Mouse (Mus musculus): ENCODE data around the gene Chst15. TPM values are rescaled to one million over a fixed set of nuclear protein-coding genes. Genes with fewer than 3 reads are reported as not detected.

The Chst15 gene
- polyA plus RNA-seq, 1 experiment from 2014 or later = 8.2 TPM

DNA sequence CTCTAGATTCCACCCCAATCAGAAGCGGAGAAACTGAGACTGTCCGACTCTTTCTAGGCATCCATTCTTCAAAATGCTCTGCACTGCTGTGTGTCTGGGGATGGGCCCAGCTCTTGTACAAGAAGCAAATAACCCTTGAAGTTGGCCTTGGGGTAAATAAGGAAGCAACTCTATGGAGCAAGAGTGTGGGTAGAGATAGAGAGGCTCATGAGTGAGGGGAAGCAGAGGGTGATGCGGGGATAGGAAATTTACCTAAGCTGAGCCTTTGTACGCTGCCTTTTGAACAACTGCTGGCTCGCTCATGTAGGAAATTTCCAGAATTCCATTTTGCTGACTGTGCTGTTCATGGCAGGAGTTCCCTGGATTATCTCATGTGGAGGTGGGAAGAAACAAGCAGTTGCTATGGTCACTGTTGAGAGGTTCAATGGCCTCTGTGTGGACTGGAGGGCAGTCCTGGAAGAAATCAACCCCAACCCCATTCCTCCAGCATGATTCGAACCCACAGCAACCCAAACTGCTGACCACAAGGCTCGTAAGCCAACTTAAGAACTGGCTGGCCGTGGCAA, 89.9 kb downstream of the Chst15 start:
- no peak for DNase-seq (ENCODE audit: low spot score)

- peak; percentile 81 for DNase-seq (ENCODE audit: low spot score)
These were observed 90.5 kb downstream of the Chst15 start for GRCm38 (mm10) chr7:132226379-132227074.

GRCm38 (mm10) chr7:132223452-132224141, 93.4 kb downstream of the Chst15 start:
- DNase-seq (ENCODE audit: low spot score) = no peak

GRCm38 (mm10) chr7:132214031-132214430, 103.0 kb downstream of the Chst15 start:
- no peak for DNase-seq (ENCODE audit: low spot score)

DNA sequence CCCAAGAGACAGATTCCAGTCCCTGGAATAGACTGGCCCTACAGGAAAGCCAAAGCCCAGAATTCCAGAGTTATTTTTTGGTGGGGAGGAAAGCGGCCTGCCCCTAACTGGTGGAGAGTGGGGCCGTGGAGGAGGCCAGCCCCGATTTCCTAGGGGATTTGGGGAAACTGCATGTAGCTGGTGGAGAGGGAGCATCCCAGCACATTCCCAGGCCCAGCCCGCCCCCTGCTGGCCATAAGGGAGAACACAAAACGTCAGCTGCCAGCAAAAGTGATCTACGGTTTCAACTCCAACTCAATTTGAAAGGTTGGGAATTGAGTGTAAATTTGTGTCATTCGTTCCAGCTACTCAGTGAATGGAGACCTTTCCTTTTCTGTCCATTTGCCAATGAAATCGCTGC, 103.6 kb downstream of the Chst15 start:
- no peak for DNase-seq (ENCODE audit: low spot score)

DNA sequence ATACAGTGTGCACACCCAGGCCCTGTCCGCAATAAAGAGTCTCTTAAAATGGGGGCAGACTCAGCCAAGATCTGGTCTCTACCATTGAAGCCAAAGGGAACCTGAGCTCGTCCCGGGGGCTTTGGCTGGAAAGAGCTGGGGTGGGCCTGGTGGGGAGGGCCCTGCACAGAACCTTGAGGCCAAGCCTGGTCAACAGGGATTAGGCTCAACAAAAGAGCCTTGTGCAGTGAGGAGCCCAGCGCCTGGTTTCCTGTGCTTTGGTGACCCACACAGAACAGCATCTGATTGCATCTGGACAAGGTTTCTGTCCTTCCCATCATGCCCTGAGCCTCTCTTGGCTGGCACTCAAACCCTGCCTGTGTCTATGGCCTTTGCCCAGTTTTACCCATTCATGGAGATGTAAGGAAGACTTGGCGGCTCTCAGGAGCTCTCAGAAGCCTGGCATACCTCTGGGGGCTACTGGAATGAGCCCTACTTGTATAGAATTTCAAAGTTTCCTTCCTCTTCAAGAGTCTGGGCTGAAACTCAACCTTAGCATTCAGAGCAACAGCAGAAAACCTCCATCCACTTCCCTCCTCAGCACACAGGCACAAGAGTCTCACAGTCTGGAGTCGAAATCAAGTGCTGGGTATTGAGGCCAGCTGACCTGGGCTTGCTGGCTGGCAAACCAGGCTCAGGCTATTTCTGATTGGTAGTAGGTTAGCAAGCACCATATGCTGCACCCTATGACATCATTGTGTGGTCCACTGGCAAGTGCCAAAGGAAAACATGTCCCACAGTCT, 104.9 kb downstream of the Chst15 start:
- DNase-seq (ENCODE audit: low spot score) = no peak

GRCm38 (mm10) chr7:132210616-132211015, 106.4 kb downstream of the Chst15 start:
- no peak for DNase-seq (ENCODE audit: low spot score)

DNA sequence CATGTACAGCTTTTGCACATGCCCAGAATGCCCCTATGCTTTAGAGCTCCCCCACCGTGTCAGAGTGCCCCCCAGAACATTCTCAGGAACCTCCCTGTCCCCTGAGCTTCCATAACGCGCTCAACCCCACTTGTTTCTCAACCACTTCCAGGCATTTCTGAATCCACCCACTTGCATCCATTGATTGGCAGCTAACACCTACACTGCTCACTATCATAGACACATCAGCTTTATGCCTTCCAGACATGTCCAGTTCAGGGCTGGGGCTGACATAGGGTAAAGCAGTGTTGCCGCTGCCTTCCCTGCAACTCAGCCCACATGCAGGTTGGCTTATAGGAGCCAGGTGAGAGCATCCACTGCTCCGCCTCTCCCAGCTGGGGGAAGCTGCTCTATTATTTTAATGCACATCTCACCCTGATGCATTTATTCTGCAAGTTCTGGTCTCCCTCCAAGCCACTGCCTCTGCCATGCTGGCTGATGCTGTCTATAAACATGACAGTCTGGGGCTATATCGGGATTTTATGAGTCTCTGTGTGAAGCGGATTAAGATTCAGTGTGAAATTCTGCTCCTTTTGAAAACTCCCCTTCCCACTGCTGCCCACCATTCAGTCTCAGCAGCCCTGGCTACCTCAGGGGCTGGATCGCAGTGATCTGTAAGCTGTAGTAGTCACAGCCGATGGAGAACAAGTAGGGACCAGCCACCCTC, 107.9 kb downstream of the Chst15 start:
- no peak for DNase-seq (ENCODE audit: low spot score)

- no peak for DNase-seq (ENCODE audit: low spot score)
These were observed 112.9 kb downstream of the Chst15 start for GRCm38 (mm10) chr7:132204073-132204612.

- no peak for DNase-seq (ENCODE audit: low spot score)
These were observed 117.3 kb downstream of the Chst15 start for GRCm38 (mm10) chr7:132199686-132200085.

DNA sequence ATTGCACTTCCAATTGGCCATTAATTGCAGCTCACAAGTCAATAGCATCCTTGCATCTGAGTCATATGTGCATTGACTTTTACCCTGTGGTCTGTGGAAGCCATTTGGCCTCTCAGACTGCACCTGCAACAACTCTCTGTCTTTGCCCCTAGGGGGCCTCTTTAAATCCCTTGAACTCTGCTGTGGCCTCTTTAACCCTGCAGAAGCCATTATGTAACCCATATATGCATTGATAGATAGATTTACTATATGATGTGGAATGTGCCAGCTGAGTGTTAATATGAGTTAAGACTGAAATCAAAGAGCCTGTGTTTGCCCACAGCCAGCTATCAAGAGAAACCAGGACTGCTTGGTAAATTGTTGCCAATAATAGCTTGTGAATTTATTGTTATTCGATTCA, 118.2 kb downstream of the Chst15 start:
- no peak for DNase-seq (ENCODE audit: low spot score)

DNA sequence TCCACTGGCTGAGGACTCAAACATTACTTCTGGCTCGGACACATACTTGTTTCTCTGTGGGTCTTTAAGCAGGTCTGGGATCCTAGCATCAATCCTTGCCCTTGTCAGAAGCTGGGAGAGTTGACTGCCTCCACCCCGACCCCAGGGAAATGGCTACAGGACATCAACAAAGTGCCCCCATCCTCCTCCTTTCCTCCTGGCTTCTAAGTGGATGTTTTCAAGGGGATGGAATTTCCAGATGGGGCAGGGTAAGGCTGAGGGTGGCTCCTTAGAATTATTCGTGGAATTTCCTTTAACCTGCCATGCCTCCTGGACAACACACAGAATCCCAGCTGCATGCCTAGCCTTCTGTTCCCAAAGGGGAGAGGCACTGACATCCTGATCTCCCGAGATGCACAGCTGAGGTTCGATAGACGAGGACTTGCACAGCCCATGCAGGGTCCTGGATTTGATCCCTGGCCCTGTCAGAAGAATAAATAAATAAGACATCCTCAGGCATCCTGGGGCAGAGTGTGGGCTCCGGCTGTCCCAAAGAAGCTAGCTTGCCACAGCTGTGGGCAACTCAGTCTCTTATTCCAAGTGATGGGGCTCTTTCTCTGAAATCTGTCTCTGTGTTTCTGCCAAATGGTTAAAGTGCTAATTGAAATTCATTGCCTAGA, 119.1 kb downstream of the Chst15 start:
- DNase-seq (ENCODE audit: low spot score) = no peak

- no peak for DNase-seq (ENCODE audit: low spot score)
These were observed 120.4 kb downstream of the Chst15 start for GRCm38 (mm10) chr7:132196581-132196980.

DNA sequence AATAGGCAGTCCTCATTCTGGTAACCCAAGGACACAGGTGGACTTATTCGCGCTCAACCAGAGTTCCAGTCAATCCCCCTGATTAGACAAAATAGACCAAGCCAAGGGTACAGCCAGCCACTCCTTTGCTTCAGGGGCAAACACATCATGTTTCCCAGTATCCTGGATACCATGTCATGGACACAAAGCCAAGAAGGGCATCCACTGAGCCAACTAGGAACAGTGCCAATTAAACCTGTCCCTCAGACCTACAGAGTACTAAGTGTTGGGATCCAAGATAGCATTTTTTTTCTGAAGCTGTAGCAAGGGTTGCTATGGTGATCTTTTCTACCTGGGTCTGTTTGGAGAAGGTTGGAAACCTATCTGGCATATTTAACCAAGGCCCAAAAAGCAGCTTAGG, 123.4 kb downstream of the Chst15 start:
- DNase-seq (ENCODE audit: low spot score) = no peak

- no peak for DNase-seq (ENCODE audit: low spot score)
These were observed 129.6 kb downstream of the Chst15 start for GRCm38 (mm10) chr7:132187456-132187855.

Other genes with a start within 250 kb of the Chst15 start
- 0.86 and 1.2 TPM in 2 replicates for gene Cpxm2, start 162.5 kb downstream of the Chst15 start, polyA plus RNA-seq (2015; fragmentation: Nextera tagmentation; extraction: Ambion mirVana)